Mouse (Mus musculus): ENCODE measurements at regions not wholly inside any gene's neighbourhood (a gene's known extent, or its start where the extent isn't known, plus 50 kb on each side); places are given as distances from the start of the nearest gene placed in this dataset.
"Not testable (repeated sequence)": the region's sequence is repeated elsewhere in the genome, so short reads cannot be mapped to it uniquely, and the experiment has no call there.

DNA sequence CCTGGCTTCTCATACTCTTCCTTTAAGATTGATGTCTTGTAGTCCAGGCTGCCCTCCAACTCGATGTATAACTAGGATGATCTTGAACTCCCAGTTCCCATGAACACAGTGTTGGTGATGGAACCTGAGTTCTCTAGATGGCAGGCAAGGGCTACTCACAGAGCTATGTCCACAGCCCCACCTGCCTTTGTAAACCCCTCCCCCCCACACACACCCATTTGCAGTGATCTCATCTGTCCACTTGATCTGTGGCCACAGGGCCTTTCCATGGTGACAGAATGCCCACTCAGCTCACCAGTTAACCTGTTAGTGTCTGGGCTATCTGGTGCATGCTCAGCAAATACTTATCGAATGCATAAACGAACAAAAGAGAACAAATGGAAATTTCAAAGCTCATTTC, 176.4 kb downstream of the Nucb2 start:
- DNase-seq (ENCODE audit: low spot score): no peak

DNA sequence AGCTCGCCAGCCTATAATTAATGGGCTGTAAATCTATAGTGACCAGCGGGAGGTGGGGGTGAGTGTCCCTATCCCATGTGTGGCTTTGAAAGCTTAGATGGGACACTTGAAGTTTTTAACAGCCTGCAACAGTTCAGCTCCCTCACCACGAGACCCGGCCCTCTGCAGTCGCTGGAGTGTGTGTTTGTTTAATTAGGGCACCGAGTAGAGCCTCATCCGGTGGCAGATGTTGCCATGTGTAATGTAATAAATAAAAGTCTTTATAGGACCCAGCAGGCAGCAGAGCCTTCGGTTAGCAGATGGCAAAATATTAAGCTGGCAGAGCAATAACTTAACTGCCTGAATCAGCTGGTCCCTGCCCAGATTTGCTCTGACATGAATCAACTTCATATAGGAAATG, 177.1 kb downstream of the Nucb2 start:
- no peak for DNase-seq (ENCODE audit: low spot score)

DNA sequence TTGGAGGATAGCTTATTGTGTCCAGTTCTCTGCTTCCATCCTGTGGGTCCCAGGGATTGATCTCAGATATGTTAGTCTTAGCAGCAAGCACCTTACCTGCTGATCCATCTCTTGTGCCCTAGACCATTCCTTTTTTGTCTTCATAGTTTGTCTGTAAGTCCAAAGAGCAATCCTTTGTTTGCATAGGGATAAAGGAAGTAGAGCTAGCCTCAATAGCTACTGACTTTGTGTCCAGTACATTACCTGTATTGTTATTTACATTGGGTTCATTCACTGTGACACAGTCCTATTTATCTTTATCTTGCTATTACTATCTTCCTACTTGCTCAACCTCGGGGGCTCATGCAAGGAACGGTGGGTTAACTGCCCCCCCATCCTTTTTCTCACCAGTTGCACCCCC, 196.2 kb downstream of the Nucb2 start:
- DNase-seq (ENCODE audit: low spot score): no peak

DNA sequence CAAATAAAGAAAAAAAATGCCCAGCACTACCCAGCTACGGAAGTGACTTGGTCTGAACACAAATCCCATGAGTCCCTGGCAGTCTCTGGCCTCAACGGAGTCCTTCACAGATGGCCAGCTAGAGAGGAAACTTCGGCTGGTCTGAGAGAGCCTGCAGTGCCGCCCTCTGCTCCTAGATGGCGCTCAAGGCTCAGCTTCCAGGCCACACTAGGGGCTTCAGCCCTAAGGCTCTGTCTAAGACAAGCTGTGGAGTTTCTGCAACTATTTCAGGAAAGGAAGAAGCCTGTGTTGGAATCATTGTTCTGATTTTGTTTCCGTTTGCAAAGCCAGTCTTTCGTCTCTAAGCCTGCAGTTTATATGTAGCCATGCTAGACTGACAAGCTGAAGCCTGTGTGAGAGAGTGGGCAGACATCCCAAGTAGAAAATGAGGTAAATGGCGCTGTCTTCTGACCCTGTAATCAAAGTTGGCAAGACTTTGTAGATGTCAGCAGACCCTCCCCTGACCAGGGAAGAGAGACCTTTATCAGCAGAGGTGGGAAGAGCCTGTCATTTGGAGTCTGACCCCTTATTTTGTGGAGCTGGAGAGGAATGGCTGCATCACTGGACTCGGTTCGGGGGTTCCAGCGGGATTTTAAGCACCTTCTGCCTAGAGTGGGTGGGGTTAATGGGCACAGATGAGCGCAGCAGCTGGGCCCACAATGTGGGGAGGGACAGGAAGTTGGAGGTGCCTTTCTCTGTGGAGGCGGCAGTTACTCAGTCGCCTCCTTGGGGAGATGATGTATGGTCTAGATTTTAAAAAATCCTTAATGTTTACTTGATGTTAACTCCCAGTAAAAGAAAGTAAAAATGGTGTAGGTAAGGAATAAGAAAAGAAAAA, 197.5 kb downstream of the Nucb2 start:
- no peak for DNase-seq (ENCODE audit: low spot score)

DNA sequence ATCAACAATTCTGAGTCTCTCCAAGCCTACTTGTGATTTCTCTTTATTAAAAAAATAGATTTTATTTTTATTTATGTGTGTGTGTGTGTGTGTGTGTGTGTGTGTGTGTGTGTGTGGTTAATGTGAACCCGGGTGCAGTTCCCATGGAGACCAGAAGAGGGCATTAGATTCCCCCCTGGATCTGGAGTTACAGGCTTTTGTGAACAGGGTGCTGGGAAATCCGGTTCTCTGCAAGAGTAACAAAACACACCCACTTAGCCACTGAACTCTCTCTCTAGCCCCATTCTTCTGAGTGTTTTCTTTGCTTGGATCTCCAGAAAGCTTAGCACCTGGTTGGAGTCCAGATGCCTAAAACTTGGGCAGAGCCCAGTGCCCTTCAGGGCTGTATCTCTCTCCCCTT, 198.4 kb downstream of the Nucb2 start:
- no peak for DNase-seq (ENCODE audit: low spot score)

DNA sequence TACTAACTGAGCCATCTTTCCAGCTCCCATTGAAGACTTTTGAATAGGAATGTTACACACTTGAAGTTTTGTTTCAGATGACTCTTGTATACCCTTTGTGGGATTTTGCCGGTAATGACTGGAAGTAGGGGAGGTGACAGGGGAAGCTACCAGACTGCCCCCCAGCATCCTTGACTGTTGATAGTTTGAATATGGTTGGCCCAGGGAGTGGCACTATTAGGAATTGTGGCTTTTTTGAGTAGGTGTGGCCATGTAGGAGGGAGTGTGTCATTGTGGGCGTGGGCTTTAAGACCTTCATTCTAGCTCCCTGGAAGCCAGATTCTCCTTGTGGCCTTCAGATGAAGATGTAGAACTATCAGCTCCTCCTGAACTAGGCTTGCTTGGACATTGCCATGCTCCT, 207.4 kb downstream of the Nucb2 start:
- DNase-seq (ENCODE audit: low spot score): no peak

DNA sequence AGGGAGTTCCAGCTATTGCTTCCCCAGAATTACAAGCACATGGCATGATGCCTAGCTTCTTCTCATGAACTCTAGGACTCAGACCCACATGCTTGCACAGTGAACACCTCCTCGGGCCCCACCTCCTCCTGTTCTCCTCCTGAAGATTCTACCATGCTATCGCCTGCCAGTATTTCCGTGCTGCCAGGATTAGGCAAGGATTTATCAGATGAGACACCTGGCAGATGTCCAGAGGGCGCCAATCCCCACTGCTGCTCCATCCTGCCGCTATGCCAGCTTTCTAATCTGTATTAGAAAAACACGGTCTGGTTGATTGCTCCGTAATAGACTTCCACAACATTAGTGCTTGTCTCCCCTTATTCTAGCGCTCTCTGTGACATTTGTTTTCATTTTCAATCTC, 209.0 kb downstream of the Nucb2 start:
- DNase-seq (ENCODE audit: low spot score): no peak

DNA sequence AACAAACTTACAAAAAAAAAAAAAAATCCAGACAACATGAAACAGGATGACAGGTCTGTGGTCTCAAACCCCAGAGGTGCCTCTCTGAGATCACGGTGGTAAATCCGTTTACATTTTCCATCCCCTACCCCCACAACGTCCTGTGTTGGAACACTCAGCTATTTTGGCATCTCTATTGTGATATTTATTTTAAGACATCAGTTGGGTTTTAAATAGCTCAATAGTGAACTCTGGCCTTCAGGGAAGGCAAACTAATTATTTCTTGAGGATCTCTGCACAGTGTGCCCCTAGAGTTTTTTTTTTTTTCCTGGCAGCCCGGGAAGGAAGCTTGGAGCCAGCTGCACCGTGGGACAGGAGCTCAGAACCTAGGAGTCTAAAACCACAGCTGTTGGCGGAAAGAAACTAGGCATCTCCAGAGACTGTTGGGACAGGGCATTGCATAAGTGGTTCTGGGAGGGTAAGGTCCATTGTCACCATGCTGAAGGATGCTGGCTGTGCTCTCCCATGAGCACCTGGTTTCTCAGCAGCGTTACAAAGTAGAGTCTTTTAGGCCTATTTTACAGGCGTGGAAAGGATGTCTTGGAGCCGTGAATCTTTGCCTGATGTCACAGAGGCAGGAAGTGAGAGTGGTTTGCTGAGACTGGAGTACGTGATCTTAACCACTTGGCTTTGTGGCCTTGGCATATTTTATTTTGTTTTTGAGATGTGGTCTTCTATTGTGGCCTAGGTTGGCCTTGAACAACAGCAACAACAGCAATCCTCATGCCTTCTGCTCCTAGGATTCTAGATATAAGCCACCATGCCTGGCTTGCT, 211.3 kb downstream of the Nucb2 start:
- DNase-seq (ENCODE audit: low spot score): no peak

DNA sequence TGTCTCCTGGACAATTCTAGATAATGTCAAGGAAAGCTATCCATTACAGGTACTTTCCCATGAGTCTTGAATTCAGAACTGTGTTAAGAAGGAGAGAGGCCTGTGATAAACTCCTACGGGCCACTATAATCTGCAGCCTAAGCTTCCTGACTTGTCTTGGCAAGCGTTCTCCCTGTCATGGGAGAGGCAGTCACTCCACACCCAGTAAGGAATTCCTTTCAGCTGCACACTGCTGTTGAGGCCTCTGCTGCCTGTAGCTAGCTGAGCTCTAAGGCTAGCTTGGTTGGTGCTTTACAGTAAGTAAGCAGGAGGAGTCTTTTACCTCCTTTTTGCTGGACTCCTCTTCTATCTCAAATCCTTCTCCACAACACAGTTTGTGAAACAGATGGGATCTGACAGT, 224.2 kb downstream of the Nucb2 start:
- no peak for DNase-seq (ENCODE audit: low spot score)

DNA sequence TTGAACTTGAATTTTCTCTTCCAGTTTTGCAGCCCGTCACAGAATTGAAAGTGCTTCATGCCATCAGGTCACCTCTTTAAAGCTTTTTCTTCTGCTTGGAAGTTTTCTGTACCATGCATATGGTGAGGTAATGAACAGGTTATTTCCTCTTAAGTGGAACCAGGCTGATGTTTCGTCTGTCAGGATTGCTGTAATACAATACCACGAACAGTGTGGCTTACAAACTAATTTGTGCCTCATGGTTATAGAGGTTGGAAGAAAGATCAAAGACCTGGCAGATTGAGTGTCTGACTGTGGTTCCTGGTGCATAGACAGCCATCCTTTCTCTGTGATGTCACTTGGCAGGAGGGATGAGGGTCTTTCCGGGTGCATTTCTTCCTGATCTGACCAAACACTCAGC, 225.6 kb downstream of the Nucb2 start:
- DNase-seq (ENCODE audit: low spot score): no peak

DNA sequence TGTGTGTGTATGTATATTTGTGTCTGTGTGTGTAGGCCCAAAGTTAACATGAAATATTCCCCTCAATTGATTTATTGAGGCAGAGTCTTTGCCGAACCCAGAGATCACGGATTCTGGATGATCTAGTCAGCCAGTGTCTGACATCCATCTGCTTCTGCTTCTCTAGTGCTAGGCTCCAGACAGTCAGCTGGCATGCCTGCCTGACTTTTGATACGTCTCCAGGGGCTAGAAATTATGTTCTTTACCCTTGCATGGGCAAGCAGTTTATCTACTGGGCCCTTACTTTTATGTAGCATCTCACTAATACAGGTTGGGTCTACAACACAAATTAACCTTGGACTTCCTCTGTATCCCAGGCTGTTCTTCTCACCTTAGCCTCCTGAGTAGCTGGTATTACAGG, 231.5 kb downstream of the Nucb2 start:
- no peak for DNase-seq (ENCODE audit: low spot score)

DNA sequence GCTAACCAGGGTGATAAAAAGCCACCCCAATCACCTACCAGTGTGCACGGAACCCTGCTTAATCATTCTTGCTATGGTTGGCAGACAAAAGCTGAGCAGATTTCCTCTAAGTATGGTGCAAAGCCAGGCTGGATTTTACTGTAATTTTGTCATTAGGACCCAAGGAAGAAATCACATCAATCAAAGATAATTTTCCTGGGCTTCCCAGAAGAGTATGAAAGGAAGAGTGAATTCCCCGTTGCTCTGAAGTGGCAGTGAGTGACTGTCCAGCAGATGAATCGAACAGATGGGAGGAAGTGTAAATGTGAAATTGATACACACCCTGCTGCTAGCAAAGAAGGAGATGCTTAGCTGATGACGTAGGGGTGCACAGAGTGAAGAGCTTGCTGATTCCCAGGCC, 232.2 kb downstream of the Nucb2 start:
- DNase-seq (ENCODE audit: low spot score): no peak

DNA sequence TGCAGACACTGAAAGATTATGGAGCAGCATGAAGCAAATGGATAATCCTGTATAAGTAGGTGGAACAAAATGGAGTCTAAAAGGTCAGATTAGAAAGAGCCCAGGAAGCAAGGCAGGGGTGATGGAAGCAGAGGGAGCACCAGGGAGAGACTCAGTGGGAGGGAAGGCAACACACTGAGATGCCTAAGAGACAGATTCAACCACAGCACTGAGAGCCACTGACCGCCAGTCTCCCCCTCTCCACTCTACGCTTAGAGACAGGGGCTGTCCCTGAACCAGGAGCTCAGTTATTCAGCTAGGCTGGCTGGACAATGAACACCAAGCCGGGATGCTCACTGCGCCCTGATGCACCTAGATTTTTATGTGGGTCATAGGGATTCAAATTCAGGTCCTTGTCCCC, 233.8 kb downstream of the Nucb2 start:
- no peak for DNase-seq (ENCODE audit: low spot score)

DNA sequence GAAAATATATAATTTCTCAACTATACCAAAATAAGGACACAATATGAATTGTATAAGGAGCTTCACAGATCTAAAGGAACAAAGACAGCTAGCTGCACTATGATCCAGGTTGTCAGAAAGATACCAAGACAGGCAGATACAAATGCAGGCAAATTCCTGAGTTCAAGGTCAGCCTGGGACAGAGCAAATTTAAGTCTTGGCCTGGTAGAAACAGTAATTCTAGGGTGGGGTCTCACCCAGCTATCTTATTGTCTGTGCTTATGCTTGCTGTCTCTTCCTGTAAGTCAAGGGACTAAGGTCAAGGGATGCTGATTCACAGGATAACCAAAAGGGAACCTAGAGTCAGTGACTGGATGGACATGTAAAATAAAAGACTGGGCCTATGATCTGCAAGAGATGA, 250.4 kb downstream of the Nucb2 start:
- DNase-seq (ENCODE audit: low spot score): no peak

DNA sequence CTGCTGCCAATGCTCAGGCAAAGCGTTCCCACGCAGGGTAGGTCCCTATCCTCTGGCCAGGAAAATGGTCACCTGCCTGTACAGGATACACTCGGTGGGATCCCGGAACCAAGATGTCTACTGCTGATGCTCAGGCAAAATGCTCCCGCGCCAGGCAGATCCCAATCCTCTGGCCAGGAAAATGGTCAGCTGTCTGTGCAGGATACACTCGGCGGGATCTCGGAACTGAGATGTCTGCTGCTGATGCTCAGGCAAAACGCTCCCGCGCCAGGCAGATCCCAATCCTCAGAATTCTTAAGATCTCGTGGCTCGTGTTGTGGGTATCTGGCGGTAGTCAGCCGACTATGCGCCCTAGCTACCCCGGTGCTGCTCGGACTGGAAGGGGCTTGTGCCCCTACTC, 288.0 kb downstream of the Nucb2 start:
- DNase-seq (ENCODE audit: low spot score): not testable (repeated sequence)

DNA sequence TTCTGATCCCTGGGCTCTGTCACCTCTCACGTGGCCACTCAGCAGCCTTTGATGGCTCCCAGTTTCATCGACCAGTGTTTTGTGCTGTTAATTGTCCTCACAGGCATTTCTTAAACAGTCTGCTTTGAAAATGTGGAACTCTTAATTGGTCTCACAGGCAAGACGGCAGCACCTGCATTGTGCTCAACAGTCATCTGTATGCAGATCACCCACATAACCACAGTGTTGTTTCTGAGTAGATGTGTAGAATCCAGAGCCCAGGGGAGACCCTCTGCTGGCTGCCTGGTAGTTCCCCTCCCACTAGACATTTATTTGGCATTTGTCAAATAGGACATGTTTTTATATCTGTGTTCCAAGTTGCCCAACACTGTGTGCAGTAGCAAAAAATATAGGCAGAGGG, 304.3 kb downstream of the Nucb2 start:
- no peak for DNase-seq (ENCODE audit: low spot score)

DNA sequence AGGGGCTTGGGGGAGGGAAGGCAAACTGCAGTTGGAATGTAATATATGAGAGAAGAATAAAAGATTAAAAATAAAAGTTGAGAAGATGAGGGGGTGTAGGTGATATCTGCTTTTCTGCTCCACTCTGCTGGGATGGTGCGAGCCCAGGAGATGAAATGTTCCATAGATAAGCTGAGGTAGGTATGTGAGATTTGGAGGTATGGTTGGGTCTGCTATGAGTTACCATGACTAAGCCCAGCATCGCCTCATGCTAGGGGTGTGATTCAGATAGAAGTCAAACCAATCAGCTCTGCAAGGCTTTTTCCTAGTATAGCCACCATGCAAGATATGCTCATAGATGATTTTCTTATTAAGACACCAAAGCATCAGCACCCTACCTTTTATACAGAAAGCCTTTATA, 312.3 kb downstream of the Nucb2 start:
- no peak for DNase-seq (ENCODE audit: low spot score)

DNA sequence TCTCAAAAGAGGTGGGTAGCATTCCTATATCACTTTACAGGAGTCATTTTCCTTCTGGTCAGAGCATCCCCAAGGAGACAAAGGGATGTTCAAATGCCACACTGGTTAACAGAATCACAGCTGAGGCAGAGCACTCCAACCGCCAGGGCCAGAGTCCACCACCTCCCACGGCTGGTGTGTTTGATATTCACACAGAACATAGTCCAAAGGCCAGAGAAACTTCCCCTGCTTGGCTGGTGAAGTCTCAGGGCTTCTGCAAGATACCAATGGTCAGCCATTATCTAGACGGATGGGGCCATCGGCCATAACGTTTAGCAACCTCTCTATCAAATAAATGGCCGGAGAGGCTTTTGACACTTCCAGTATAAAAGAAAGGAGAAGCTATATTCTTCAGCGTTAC, 313.8 kb downstream of the Nucb2 start:
- no peak for DNase-seq (ENCODE audit: low spot score)

DNA sequence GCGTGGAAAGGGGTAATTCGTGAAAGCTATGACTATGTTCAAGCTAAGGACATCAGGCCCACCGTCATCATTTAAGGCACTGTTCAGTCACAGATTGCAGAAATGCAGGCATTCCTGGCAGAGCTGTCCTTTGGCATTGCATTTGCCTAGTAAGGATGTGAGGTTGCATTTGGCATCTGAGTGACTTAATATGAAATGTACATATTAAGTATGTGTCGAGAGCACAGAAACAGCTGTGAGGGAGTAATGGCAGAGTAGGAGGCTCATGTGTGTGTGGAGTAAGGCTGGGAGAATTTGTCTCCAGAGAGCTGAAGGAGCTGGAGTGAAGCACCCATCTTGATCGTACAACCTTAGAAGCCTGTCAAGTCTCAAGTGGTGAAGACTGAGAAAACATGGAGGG, 316.4 kb downstream of the Nucb2 start:
- DNase-seq (ENCODE audit: low spot score): no peak

DNA sequence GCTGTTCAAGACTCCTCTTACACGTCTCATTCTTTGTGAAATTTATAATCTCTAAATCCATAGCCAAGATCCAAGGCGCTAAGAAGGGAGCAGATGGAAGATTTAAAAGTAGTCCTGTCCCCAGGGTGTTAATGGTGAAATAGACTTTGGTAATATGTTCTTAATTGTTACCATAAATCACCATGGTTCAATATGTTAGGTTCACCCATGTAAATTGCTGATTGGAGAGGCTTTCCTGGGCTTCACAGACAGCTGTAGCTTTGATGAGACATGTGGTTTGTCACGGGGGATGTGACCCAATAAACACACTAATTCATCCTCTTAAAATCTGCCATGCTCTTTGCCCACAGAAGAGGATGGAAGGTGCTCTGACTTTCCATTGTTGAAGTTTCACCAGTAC, 338.7 kb downstream of the Nucb2 start:
- DNase-seq (ENCODE audit: low spot score): no peak

DNA sequence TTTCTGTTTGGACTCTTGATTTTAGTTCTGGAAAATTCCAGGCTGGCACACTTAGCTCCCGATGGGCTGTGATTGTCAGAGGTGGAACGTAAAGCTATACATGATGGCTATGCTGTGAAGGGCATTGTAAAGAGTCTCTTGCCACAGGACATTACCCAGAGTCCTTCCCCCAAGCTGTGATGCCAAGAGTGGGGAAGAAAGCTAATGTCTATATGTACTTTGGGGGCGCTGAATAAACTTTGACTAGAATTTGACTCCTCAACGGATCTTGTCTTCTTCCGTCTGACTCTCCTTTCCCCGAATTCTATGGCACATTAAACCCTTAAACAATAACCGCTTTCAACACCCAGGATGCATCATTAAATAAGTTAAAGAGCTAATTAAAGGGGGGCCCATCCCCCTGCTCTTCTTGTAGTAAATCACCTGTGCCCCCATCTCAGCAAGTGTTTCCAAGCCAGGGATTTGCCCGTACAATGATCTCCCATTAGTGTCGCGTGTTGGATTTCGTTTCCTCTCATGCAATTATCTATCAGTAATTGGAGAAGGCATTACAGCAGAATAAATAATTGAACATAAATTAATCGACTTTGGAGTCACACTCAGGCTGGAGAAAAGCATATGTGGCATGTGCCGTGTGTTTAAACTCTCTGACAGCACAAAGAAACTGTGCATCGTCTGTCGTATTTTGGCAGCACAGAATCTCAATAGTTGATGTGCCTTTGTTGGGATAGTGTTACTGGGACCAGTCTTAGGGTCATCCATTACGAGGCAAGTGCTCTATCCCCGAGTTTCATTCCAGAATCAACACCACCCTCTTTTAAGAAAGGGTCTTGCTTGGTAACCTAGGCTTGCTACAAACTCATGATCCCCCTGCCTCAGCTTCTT, 343.9 kb downstream of the Nucb2 start:
- DNase-seq (ENCODE audit: low spot score): no peak

DNA sequence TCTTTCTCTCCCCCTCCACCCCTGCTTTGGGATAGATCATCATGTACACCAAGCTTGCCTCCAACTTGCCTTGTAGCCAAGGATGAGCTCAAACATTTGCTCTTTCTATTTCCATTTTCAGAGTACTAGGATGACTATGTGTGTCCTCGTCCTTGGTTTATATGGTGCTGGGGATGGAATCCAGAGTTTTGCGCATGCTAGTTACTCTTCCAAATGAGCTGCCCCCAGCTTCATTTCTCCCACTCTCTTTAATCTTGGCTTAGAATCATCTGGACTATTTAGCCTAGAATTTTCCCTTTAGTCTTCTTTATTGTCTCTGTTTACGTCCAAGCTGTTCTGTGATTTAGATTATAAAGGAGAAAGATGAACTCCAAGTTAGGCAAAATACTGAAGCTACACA, 349.2 kb downstream of the Nucb2 start:
- no peak for DNase-seq (ENCODE audit: low spot score)

DNA sequence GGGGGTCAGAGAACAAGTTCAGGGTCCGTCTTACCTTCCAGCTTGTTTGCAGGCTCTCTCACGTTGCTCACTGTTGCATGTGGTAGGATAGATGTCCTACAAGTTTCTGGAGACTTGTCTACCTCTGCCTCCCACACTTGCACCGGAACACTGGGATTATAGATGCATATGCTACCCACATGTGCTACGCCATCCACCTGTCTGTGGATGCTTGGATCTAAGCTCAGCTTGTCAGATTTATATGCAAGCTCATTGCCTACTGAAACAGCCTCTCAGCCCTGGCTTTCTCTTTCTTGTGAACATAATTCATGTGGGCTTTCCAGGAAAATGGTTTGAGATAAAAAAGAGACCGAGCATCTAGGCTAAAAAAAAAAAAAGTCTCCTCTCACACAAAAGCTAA, 353.0 kb downstream of the Nucb2 start:
- no peak for DNase-seq (ENCODE audit: low spot score)
